ENCODE assay signal across 12 mouse cellular contexts in genomic region chr3:79222192-79222960, GRCm38 (mm10).
DNase-seq lines count a peak whose midpoint lies in the region; ATAC-seq and TF ChIP-seq lines count a peak whose summit lies in the region.
"Had no signal": no experiment of that assay in that cellular context is flagged by ENCODE, and none has a peak within 500 bp of the region (broad histone marks: within the 10 kb centered on the region; RNA-seq: fewer than 3 reads in every experiment).

No protein-coding gene starts in this region.

- H3K9me3 ChIP-seq in intestine, postnatal 0 days (ENCODE audit: control insufficient read depth), result no peaks in the 10 kb centered on the region
- H3K9me3 ChIP-seq in kidney, postnatal 0 days (replicated peaks; ENCODE audit: low read length), result no peaks in the 10 kb centered on the region
- H3K9me3 ChIP-seq: limb, embryonic 13.5 days; megakaryocyte, embryonic 14.5 days; midbrain, embryonic 15.5 days; stomach, embryonic 15.5 days had no signal

- H3K79me2 ChIP-seq in liver, adult 2 months (ENCODE audit: control insufficient read depth, insufficient read depth, low read length), result peaks cover 23% of the 10 kb centered on the region; the same call in 1 of the 2 replicates

- H3K36me3 ChIP-seq in liver, adult 2 months (ENCODE audit: control insufficient read depth, insufficient read depth, low read length), result no peaks in the 10 kb centered on the region
- no peaks in the 10 kb centered on the region for H3K36me3 ChIP-seq in intestine, postnatal 0 days (ENCODE audit: control insufficient read depth, insufficient read depth)
- H3K36me3 ChIP-seq in kidney, postnatal 0 days (ENCODE audit: insufficient read depth, low read length), result no peaks in the 10 kb centered on the region
- H3K36me3 ChIP-seq: limb, embryonic 13.5 days; midbrain, embryonic 15.5 days; stomach, embryonic 15.5 days had no signal

- DNase-seq in liver, adult 2 months (ENCODE audit: extremely low read depth, low read depth, low spot score), result peak; percentile 94
- DNase-seq in liver, result no peak
- DNase-seq in kidney, postnatal 0 days (ENCODE audit: low spot score), result no peak
- peak; percentile 64 for DNase-seq in yolk sac, embryonic 10.5 days (ENCODE audit: low spot score)
- DNase-seq in layer of hippocampus, adult 11-12 months (ENCODE audit: low spot score), result no peak
- no peak for DNase-seq in natural killer cell, adult 2 months (ENCODE audit: low spot score in 2 of 2)

- TF ChIP-seq CTCF in liver, adult 2 months (IDR thresholded peaks at IDR 0.05; ENCODE audit: low read depth, low read length), result no peak
- TF ChIP-seq CTCF in intestine, postnatal 0 days (IDR thresholded peaks at IDR 0.05; ENCODE audit: low read depth), result no peak
- no peak for TF ChIP-seq CTCF in kidney, postnatal 0 days (IDR thresholded peaks at IDR 0.05; ENCODE audit: low read depth)

- 13% methylated on average over 13 of the region's 13 CpGs for WGBS in liver, adult 2 months
- 29% methylated on average over 13 of the region's 13 CpGs for WGBS in intestine, postnatal 0 days
- WGBS in kidney, postnatal 0 days, result 48% methylated on average over 13 of the region's 13 CpGs

- H3K4me3 ChIP-seq in liver, adult 2 months (ENCODE audit: insufficient read depth, low read depth, low read length), result no peak overlapping the region
- H3K4me3 ChIP-seq in intestine, postnatal 0 days (ENCODE audit: low read depth, low read length), result 0 out of 2 replicates have a peak overlapping the region, but pooled peaks have one; percentile 4
- no peak overlapping the region for H3K4me3 ChIP-seq in kidney, postnatal 0 days (replicated peaks; ENCODE audit: low read depth, low read length)
- H3K4me3 ChIP-seq: limb, embryonic 13.5 days; midbrain, embryonic 15.5 days; stomach, embryonic 15.5 days had no signal

- H3K4me2 ChIP-seq in intestine, postnatal 0 days (replicated peaks; ENCODE audit: low read depth), result peak overlapping the region; percentile 61
- H3K4me2 ChIP-seq in kidney, postnatal 0 days (ENCODE audit: low read length), result no peak overlapping the region
- H3K4me2 ChIP-seq: limb, embryonic 13.5 days; midbrain, embryonic 15.5 days had no signal

- H3K27ac ChIP-seq in liver, adult 2 months (replicated peaks; ENCODE audit: insufficient read depth, low read depth, low read length), result peak overlapping the region; percentile 65
- peak overlapping the region; percentile 51; the same call in 1 of the 2 replicates for H3K27ac ChIP-seq in intestine, postnatal 0 days (ENCODE audit: low read depth, low read length)
- no peak overlapping the region for H3K27ac ChIP-seq in kidney, postnatal 0 days
- H3K27ac ChIP-seq: hindbrain, postnatal 0 days; limb, embryonic 13.5 days; midbrain, embryonic 15.5 days; stomach, embryonic 15.5 days had no signal

- no peaks in the 10 kb centered on the region for H3K27me3 ChIP-seq in liver, adult 2 months (ENCODE audit: control insufficient read depth, insufficient read depth, low read length)
- H3K27me3 ChIP-seq in intestine, postnatal 0 days (replicated peaks; ENCODE audit: control insufficient read depth, insufficient read depth, low read length), result no peaks in the 10 kb centered on the region
- no peaks in the 10 kb centered on the region for H3K27me3 ChIP-seq in kidney, postnatal 0 days (ENCODE audit: insufficient read depth, low read length)
- H3K27me3 ChIP-seq: limb, embryonic 13.5 days; megakaryocyte, embryonic 14.5 days; midbrain, embryonic 15.5 days; stomach, embryonic 15.5 days had no signal

- H3K9ac ChIP-seq in liver, adult 2 months (ENCODE audit: low read depth, low read length), result peak overlapping the region; percentile 48; the same call in 1 of the 2 replicates
- H3K9ac ChIP-seq in intestine, postnatal 0 days (ENCODE audit: low read depth, low read length), result no peak overlapping the region
- no peak overlapping the region for H3K9ac ChIP-seq in kidney, postnatal 0 days (ENCODE audit: low read depth, low read length)
- H3K9ac ChIP-seq: limb, embryonic 13.5 days; midbrain, embryonic 15.5 days; stomach, embryonic 15.5 days had no signal

- peaks cover 20% of the 10 kb centered on the region for H3K4me1 ChIP-seq in liver, adult 2 months (ENCODE audit: control insufficient read depth, insufficient read depth, low read length)
- peaks cover 6% of the 10 kb centered on the region; the same call in 1 of the 2 replicates for H3K4me1 ChIP-seq in intestine, postnatal 0 days (replicated peaks; ENCODE audit: control insufficient read depth, insufficient read depth, low read length)
- peaks cover 23% of the 10 kb centered on the region; the same call in 1 of the 2 replicates for H3K4me1 ChIP-seq in kidney, postnatal 0 days (replicated peaks; ENCODE audit: insufficient read depth, low read length)

- no peak for TF ChIP-seq POLR2A in liver, adult 2 months (IDR thresholded peaks at IDR 0.05; ENCODE audit: extremely low read depth, insufficient read depth, low read length)

- peak; percentile 98 for ATAC-seq in intestine, postnatal 0 days
- ATAC-seq in kidney, postnatal 0 days (replicated peaks; ENCODE audit: low FRiP score, low read depth), result peak; percentile 36; the same call in 1 of the 2 replicates

Comparison
In these comparisons a context has a peak if more than half of its experiments do, and no peak if none do; other contexts are left out.
1. DNase-seq: peak in liver, adult 2 months (single experiment) and yolk sac, embryonic 10.5 days (single experiment); none in liver (single experiment), kidney, postnatal 0 days (single experiment), layer of hippocampus, adult 11-12 months (single experiment) and natural killer cell, adult 2 months (0 of 2).